Mouse (Mus musculus) cortical plate, adult 2 months (tissue): ENCODE results near the gene Tnpo1. TPM values are rescaled to one million over a fixed set of nuclear protein-coding genes. Genes with fewer than 3 reads are reported as not detected.
"Not testable (repeated sequence)": the region's sequence is repeated elsewhere in the genome, so short reads cannot be mapped to it uniquely, and the experiment has no call there.

ENCODE experiments used
- H3K27ac ChIP-seq: fragments of 200-500 bp; 2 replicates; pipeline ENCODE4 v1.5.1; 2012; ENCODE audit warnings: low read length, control low read depth, inconsistent platforms; ENCODE audit not compliant: insufficient read depth
- H3K4me1 ChIP-seq: fragments of 200-500 bp; 2 replicates; pipeline ENCODE4 v1.6.1; 2011; ENCODE audit warnings: low read length; ENCODE audit not compliant: control insufficient read depth, insufficient read depth
- H3K4me3 ChIP-seq: fragments of 200-500 bp; 2 replicates; pipeline ENCODE4 v1.5.1; 2011; ENCODE audit warnings: mild to moderate bottlenecking, low read length, control low read depth; ENCODE audit not compliant: insufficient read depth
- CTCF ChIP-seq: fragments of 200-500 bp; IDR thresholded peaks from 2 replicates; pipeline ENCODE4 v1.5.1; 2011; ENCODE audit warnings: mild to moderate bottlenecking, control low read depth, low read length; ENCODE audit not compliant: insufficient read depth; ENCODE audit errors: extremely low read depth
- POLR2A ChIP-seq: fragments of 200-500 bp; IDR thresholded peaks from 2 replicates; pipeline ENCODE4 v1.6.1; 2011; ENCODE audit warnings: mild to moderate bottlenecking, low read length, control low read depth; ENCODE audit not compliant: insufficient read depth; ENCODE audit errors: extremely low read depth
- polyA plus RNA-seq: library from polyadenylated mRNA; depleted of rRNA; stranded (reverse); fragments of >200 nt; gene quantifications from 2 replicates; pipeline ENCODE4 v1.2.3, GENCODE M21; 2012

Gene Tnpo1
- polyA plus RNA-seq, 1 experiment, result 25.1 TPM

DNA sequence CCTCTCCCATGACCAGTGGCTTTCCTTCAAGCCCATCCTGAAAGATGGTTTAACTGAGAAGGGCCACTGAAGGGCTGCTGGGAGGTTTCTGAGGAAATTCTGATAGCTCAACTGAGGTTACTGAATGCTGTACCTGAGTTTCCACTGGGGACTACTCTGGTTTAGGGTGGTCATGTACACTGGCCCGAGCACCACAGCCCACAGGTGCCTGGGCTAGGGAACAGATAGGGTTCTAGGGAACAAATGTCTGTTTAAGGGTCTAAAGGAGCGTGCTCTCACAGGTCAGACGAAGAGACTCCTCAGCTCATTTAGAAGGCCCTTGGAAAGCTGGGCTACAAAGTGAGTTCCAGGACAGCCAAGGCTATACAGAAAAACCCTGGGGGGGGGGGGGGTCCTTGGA lies 91.5 kb downstream of the Tnpo1 start:
- no peak for TF ChIP-seq POLR2A
- no peak for TF ChIP-seq CTCF
- Histone ChIP-seq H3K4me1 (no peaks in the 10 kb centered on the region), H3K27ac (no peak overlapping the region), H3K4me3 (no peak overlapping the region)

DNA sequence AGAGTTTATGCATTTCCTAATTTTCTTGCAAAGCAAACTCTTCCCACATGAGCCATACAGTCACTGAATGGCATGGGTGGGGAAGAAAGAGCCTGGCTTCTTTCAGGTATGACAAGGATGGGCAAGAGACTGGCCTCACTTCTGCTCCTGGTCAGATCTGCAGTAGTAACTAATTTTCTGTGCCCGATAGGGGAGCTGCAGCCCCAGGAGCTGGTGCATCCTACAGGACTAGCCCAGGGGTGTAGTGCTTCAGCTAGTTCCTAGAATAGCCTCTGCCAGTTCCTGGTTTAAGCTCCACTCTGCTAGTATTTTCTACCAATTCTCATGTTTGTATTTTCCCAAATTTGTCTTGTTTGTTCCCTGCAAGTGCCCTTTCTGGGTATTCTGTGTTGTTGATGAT lies 92.0 kb downstream of the Tnpo1 start:
- TF ChIP-seq POLR2A (no peak), CTCF (0 out of 2 replicates have a peak, but pooled peaks have one; percentile 12)
- Histone ChIP-seq H3K4me1 (no peaks in the 10 kb centered on the region), H3K4me3 (no peak overlapping the region), H3K27ac (no peak overlapping the region)

DNA sequence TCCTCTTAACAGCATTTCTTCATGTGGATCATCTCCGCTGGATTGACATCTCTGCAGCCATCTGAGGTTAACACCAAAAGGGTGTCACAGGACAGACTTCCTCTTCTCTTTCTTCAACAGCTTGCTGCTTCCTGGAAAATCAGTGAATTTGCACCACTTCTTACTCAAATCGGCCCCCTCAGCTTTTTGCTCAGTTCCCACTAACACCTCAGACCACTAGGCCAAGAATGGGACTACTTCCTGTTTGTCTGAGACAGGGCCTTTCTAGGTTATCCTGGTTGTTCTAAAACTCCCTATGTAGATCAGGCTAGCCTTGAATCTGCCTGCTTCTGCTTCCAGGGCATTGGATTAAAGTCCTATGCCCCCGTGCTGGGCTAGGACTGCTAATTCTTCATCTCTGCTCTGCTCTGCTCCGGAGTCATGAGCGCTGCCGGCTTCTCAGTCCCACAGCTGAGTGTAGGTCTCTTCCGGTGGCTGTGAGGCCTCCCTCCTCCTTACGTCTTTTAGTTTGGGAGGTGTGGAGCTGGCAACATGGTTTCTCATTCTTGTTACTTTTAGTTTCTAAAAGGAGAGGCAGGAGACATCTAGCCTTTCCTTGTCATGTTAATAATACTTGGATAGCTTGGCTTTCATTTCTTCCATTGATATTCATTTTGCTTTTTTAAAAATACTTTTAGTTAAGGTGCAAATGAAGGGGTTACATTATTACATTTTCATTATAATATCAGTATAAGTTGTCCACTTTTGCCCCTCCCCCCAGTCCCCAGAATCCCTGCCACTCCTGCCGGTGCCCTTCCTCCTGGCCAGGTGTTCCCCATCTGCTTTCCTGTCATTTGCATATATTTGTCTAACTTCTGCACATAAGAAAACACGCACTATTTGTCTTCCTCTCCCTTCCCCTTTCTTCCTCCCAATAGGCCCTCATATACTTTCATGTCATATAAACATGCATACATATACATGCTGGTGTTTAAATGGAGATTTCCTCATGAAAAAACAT lies 93.4 kb downstream of the Tnpo1 start:
- TF ChIP-seq POLR2A (no peak), CTCF (no peak)
- H3K4me1 ChIP-seq, result no peaks in the 10 kb centered on the region
- H3K4me3 ChIP-seq, result no peak overlapping the region
- H3K27ac ChIP-seq, result no peak overlapping the region

DNA sequence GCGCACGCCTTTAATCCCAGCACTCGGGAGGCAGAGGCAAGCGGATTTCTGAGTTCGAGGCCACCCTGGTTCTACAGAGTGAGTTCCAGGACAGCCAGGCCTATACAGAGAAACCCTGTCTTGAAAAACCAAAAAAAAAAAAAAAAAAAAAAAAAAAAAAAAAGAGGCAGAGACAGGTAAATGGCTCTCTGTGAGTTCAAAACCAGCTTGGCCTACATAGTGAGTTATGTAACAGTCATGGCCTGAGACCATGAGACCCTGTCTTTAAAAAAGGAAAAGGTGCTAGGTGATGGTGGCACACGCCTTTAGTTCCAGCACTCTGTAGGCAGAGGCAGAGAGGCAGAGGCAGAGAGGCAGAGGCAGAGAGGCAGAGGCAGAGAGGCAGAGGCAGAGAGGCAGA lies 97.2 kb downstream of the Tnpo1 start:
- not testable (repeated sequence) for H3K4me1 ChIP-seq, H3K27ac ChIP-seq, H3K4me3 ChIP-seq

DNA sequence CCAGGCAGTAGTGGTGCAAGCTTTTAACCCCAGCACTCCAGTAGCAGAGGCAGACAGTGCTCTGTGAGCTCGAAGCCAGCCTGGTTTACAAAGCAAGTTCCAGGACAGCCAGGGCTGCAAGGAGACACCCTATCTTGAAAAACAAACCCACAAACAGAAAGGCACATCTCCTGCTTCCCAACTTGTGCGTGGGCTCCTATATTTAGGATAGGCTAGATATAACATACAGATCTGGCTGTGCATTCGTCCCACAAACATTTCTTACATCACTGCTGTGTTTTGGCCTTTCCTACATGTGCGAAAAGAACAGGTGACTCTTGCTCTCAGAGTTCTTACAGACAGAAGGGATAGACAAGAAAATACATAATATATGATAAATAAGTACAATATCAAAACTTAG lies 100.6 kb downstream of the Tnpo1 start:
- Histone ChIP-seq H3K4me3 (no peak overlapping the region), H3K27ac (no peak overlapping the region), H3K4me1 (no peaks in the 10 kb centered on the region)
- TF ChIP-seq POLR2A (no peak), CTCF (no peak)

DNA sequence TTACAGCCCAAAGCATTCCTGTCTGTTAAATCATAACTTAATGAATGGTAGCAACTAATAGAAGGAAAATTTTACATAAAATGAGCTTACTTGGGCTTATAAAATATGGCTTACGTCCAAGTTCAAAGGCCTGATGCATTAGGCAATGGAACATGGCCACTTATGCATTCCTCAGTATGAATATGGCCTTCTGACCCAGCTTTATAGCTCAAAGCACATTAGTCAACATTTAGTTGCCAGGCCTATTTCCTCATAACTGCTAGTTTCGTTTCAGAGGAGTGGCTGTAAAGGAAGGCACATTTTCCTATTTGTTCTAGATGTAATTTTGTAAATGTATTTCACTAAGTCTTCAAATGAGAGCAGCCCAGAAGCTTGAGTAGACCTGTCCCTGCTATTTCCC lies 107.1 kb downstream of the Tnpo1 start:
- Histone ChIP-seq H3K4me3 (no peak overlapping the region), H3K4me1 (no peaks in the 10 kb centered on the region), H3K27ac (no peak overlapping the region)
- TF ChIP-seq POLR2A, result no peak
- TF ChIP-seq CTCF, result no peak

DNA sequence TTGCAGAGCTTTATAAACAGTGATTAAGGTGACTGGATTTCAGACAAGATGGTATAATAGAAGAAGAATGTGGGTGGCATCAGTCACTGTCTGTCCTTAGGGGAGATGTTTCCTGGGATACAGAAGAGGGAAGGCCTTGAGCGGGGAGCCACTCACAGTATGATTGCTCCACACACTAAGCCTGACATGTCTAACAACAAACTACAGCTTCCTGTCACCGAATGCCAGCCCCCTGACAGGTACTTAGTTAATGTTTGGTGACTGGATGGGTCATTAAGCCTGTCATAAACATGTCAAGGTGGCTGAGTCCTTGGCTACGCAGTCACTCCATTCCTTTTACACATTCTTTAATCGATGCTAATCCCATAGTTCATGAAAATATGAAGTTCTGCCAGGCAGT lies 108.0 kb downstream of the Tnpo1 start:
- no peak for TF ChIP-seq CTCF
- TF ChIP-seq POLR2A, result no peak
- no peak overlapping the region for H3K4me3 ChIP-seq
- H3K4me1 ChIP-seq, result peaks cover 2% of the 10 kb centered on the region; the same call in 1 of the 2 replicates

DNA sequence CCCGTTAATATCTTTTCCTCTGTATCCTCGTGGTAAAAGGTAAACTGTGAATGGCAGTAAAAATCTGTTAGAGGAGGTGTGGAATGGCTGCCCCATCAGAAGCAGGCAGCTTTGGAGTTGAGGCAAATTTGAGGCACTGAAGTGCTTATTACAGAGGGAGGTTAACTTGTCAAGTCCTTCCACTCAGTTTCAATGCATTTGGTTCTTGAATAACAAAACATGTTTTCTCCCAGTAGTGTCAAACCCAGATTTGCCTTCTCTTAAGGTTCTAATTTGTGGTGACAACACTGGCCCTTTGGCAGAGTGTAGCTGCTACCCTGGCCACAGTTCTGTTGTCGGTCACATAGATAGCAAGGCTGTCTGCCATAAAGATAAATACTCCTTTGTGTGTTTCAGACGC lies 108.4 kb downstream of the Tnpo1 start:
- Histone ChIP-seq H3K4me1 (peaks cover 2% of the 10 kb centered on the region; the same call in 1 of the 2 replicates), H3K4me3 (no peak overlapping the region), H3K27ac (no peak overlapping the region)
- TF ChIP-seq CTCF (no peak), POLR2A (no peak)

More for the DNA sequence above, 108.0 kb downstream of the Tnpo1 start:
- no peak overlapping the region for H3K27ac ChIP-seq

DNA sequence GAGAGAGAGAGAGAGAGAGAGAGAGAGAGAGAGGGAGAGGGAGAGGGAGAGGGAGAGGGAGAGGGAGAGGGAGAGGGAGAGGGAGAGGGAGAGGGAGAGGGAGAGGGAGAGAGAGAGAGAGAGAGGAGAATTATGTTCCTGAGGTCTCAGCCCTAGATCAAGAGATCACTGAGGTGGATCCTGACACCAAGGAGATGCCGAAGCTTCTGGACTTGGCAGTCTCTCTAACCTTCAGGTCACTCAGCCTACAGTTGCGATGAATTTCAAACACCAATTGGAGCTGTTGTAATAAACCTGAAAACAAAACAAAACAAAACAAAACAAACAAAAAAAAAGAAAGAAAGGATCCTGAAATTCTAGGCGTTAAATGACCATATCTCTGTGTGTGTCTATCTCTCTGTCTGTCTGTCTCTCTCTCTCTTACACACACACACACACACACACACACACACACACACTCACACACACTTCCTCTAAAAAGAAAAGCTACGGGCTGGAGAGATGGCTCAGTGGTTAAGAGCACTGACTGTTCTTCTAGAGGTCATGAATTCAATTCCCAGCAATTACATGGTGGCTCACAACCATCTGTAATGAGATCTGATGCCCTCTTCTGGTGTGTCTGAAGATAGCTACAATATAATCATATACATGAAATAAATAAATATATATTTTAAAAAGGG lies 109.1 kb downstream of the Tnpo1 start:
- not testable (repeated sequence) for H3K27ac ChIP-seq, H3K4me3 ChIP-seq

DNA sequence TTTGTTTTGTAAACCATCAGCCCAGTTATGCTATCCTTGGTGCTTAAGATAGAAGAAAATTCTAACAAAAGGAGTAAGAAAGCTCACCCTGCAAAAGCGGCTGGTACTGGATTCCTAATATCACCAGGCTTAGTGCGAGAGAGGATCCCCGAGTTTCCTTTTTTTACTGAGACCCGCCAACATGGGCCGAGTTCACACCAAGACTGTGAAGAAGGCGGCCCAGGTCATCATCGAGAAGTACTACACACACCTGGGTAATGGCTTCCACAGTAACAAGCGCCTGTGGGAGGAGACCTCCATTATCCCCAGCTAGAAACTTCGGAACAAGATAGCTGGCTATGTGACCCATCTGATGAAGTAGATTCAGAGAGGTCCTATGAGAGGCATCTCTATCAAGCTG lies 109.6 kb downstream of the Tnpo1 start:
- Histone ChIP-seq H3K27ac (no peak overlapping the region), H3K4me1 (peaks cover 5% of the 10 kb centered on the region; the same call in 1 of the 2 replicates), H3K4me3 (no peak overlapping the region)
- TF ChIP-seq POLR2A (no peak), CTCF (no peak)

More for the DNA sequence above, 109.1 kb downstream of the Tnpo1 start:
- not testable (repeated sequence) for H3K4me1 ChIP-seq
